Mouse (Mus musculus) macrophage (primary cell): Measurements from ENCODE around the gene Phip. TPM values are rescaled to one million over a fixed set of nuclear protein-coding genes. Genes with fewer than 3 reads are reported as not detected.

Experiments
- H3K27ac ChIP-seq: fragments of 350-480 bp; formaldehyde crosslinking; 2 replicates; pipeline ENCODE4 v1.9.0; 2021
- H3K36me3 ChIP-seq: fragments of 350-480 bp; formaldehyde crosslinking; 2 replicates; pipeline ENCODE4 v1.9.0; 2021; ENCODE audit errors: inconsistent target
- H3K4me3 ChIP-seq: fragments of 350-480 bp; formaldehyde crosslinking; 2 replicates; pipeline ENCODE4 v1.9.0; 2021; ENCODE audit errors: inconsistent target
- H3K79me2 ChIP-seq: fragments of 350-480 bp; formaldehyde crosslinking; 2 replicates; pipeline ENCODE4 v1.9.0; 2021; ENCODE audit errors: inconsistent target
- WGBS: methylation state at CpG from one replicate; pipeline ENCODE4 v1.1.7; 2026; ENCODE audit warnings: inconsistent platforms; ENCODE audit not compliant: missing documents; 5-methylcytosine and 5-hydroxymethylcytosine counted together
- polyA plus RNA-seq: library from polyadenylated mRNA; stranded (reverse); fragments of 250-400 nt; gene quantifications from 3 replicates; pipeline ENCODE4 v1.2.4, GENCODE M21; 2018; ENCODE audit warnings: inconsistent platforms
- total RNA-seq, 78 experiments: library from RNA; depleted of rRNA; stranded (reverse); fragments of 250-400 nt; gene quantifications; 1 replicate in 9 of 78; 2 replicates in 24 of 78; 3 replicates in 43 of 78; 4 replicates in 2 of 78; pipeline ENCODE4 v1.2.4; 2018; ENCODE audit warnings: inconsistent platforms in 56 of 78

The Phip gene
- 1,000 to 10,000 TPM in 1 of 26 experiments, 100 to 1,000 TPM in 25; 169 to 1,287 (median 557) TPM for total RNA-seq (2018; cell fraction: chromatin; rRNA removed)
- total RNA-seq (2018; cell fraction: cytosol; rRNA removed), result 10 to 100 TPM; 18.5 to 48.8 (median 28.0) TPM
- total RNA-seq (2018; cell fraction: nucleus; rRNA removed), result 100 to 1,000 TPM in 24 of 26 experiments, 10 to 100 TPM in 2; 77.2 to 907 (median 245) TPM
- polyA plus RNA-seq, result 12.0 to 15.6 TPM (median 13.3 TPM) in 3 replicates

- WGBS, result under 1% methylated on average over 58 of the region's 79 CpGs
- peak within 1 kb of the TSS; percentile 69 for H3K4me3 ChIP-seq
- H3K27ac ChIP-seq, result peak within 1 kb of the TSS; percentile 88
- no peaks in the 10 kb centered on the region for H3K36me3 ChIP-seq
- peaks cover 34% of the 10 kb centered on the region for H3K79me2 ChIP-seq
These were observed at the start of gene Phip for GRCm38 (mm10) chr9:82975342-82976215. Gene Phip (minus strand): TSS chr9:82975516.

GRCm38 (mm10) chr9:83023724-83024123 is 48.4 kb upstream of the Phip start:
- no peaks in the 10 kb centered on the region for H3K79me2 ChIP-seq
- 20% methylated on average over 6 of the region's 6 CpGs for WGBS
- H3K27ac ChIP-seq, result no peak overlapping the region
- no peaks in the 10 kb centered on the region for H3K36me3 ChIP-seq
- H3K4me3 ChIP-seq, result no peak overlapping the region

- Histone ChIP-seq H3K36me3 (no peaks in the 10 kb centered on the region), H3K79me2 (no peaks in the 10 kb centered on the region), H3K27ac (no peak overlapping the region), H3K4me3 (no peak overlapping the region)
- WGBS, result 87% methylated on average over 4 of the region's 4 CpGs
These were observed 39.2 kb upstream of the Phip start for GRCm38 (mm10) chr9:83014516-83014915.

DNA sequence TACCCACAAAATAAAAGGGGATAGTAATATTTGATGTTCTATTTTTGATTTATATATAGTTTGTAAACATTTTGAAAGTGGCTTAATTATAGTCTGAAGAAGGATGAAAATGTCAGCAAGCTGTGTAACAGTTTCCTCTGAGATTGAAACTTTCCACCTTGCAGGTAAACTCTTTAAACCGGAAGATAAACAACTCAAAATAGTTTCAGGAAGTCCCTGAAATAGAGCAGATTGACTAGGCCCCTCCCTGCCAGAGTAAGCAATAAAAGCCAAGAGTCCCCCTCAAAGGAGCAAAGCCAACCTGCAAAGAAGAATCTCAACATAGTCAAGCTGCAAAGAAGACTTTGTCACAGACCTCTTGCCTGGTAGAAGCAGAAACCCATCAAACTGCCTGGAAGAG is 33.0 kb upstream of the Phip start:
- H3K79me2 ChIP-seq, result no peaks in the 10 kb centered on the region
- H3K4me3 ChIP-seq, result no peak overlapping the region
- no peaks in the 10 kb centered on the region for H3K36me3 ChIP-seq
- no peak overlapping the region for H3K27ac ChIP-seq
- WGBS, result 75% methylated on average over 1 of the region's 1 CpGs

DNA sequence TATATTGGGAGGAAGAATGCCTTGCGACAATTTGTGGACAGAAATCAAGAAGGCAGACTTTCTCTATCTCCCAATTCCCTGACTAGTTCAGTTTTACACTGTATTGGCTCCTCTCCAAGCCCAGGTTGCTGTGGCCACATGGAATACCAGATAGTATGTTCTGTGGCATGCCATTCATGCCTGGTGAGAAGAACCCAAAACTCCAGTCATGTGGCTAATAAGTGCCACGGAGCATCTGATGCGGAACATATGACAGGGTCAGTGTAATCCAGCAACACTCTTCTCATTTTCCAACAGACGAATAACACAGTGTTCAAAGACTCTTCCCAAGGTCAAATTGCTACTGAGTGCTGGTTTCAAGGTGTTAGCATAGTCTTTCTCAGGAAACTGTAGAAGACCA is 26.0 kb upstream of the Phip start:
- Histone ChIP-seq H3K36me3 (no peaks in the 10 kb centered on the region), H3K27ac (no peak overlapping the region), H3K79me2 (no peaks in the 10 kb centered on the region), H3K4me3 (no peak overlapping the region)
- 94% methylated on average over 4 of the region's 4 CpGs for WGBS

- H3K79me2 ChIP-seq, result no peaks in the 10 kb centered on the region
- 93% methylated on average over 2 of the region's 2 CpGs for WGBS
- no peak overlapping the region for H3K27ac ChIP-seq
These were observed 22.6 kb upstream of the Phip start for GRCm38 (mm10) chr9:82997765-82998500.

GRCm38 (mm10) chr9:82976936-82977335 is 1.6 kb upstream of the Phip start:
- peak overlapping the region; percentile 88 for H3K27ac ChIP-seq
- peak overlapping the region; percentile 69 for H3K4me3 ChIP-seq
- H3K36me3 ChIP-seq, result no peaks in the 10 kb centered on the region
- peaks cover 21% of the 10 kb centered on the region for H3K79me2 ChIP-seq
- WGBS, result 48% methylated on average over 5 of the region's 5 CpGs

More at GRCm38 (mm10) chr9:82997765-82998500, 22.6 kb upstream of the Phip start:
- H3K36me3 ChIP-seq, result no peaks in the 10 kb centered on the region
- no peak overlapping the region for H3K4me3 ChIP-seq

DNA sequence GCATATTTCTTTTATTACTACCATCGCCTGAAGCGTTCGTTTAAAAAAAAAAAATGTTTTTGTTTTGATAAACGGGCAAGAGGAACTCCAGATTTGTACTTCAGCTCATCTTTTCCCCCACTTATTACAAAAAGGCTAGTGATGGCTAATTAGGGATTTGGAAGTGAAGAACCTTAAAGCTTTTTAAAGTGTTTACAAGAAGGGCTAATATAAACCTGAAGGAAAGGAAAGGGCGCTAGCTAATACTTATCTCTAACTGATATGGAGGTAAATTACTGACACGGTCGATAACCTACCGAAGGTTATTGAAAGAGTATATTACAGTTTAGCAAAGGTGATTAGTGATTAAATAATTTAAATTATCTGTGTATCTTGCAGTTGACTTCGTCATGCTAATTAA is 903 bp upstream of the Phip start:
- Histone ChIP-seq H3K4me3 (peak overlapping the region; percentile 69), H3K36me3 (no peaks in the 10 kb centered on the region), H3K27ac (peak overlapping the region; percentile 88), H3K79me2 (peaks cover 28% of the 10 kb centered on the region)
- WGBS, result 6% methylated on average over 9 of the region's 9 CpGs

GRCm38 (mm10) chr9:82974962-82975341 is 364 bp downstream of the Phip start:
- Histone ChIP-seq H3K36me3 (no peaks in the 10 kb centered on the region), H3K27ac (no peak overlapping the region)
- 0% methylated on average over 26 of the region's 61 CpGs for WGBS

GRCm38 (mm10) chr9:82974187-82974861 is 992 bp downstream of the Phip start:
- peaks cover 47% of the 10 kb centered on the region for H3K79me2 ChIP-seq
- H3K27ac ChIP-seq, result no peak overlapping the region; the same call in 1 of the 2 replicates
- WGBS, result under 1% methylated on average over 56 of the region's 75 CpGs
- H3K4me3 ChIP-seq, result peak overlapping the region; percentile 43
- H3K36me3 ChIP-seq, result 0 out of 2 replicates have a peak, but pooled peaks cover 3% of the 10 kb centered on the region

More at GRCm38 (mm10) chr9:82974962-82975341, 364 bp downstream of the Phip start:
- no peak overlapping the region for H3K4me3 ChIP-seq
- H3K79me2 ChIP-seq, result peaks cover 40% of the 10 kb centered on the region

DNA sequence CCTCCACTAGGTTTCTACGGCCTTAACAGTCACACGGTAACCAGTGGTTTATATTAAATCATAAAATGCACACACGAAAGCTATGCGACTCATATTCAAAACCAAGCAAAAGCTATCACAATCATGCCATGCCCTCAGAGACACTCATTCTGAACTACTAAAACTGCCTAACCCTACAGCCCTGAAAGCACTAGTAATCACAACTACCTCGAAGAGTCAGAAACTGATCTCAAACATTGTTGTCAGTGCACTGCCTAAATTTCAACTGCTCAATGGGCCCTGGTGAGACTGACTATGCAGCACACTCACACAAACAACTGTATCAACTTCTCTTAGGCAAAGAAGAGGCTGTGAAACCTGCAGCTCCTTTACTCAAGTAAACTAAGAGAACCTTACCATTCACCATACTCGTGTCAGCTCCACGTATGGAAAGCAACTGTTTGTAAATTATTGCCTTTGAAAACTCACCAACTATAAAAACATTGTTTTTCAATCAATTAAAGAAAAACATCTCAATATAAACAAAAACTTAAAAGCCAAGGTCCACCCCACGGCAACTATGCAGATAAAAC is 1.9 kb downstream of the Phip start:
- H3K79me2 ChIP-seq, result peaks cover 56% of the 10 kb centered on the region
- 0 out of 2 replicates have a peak, but pooled peaks cover 4% of the 10 kb centered on the region for H3K36me3 ChIP-seq
- WGBS, result 6% methylated on average over 8 of the region's 8 CpGs
- H3K4me3 ChIP-seq, result peak overlapping the region; percentile 43
- H3K27ac ChIP-seq, result peak overlapping the region; percentile 43

GRCm38 (mm10) chr9:82971433-82971832 is 3.9 kb downstream of the Phip start:
- Histone ChIP-seq H3K79me2 (peaks cover 76% of the 10 kb centered on the region), H3K27ac (no peak overlapping the region), H3K4me3 (no peak overlapping the region), H3K36me3 (0 out of 2 replicates have a peak, but pooled peaks cover 10% of the 10 kb centered on the region)
- 92% methylated on average over 1 of the region's 1 CpGs for WGBS

DNA sequence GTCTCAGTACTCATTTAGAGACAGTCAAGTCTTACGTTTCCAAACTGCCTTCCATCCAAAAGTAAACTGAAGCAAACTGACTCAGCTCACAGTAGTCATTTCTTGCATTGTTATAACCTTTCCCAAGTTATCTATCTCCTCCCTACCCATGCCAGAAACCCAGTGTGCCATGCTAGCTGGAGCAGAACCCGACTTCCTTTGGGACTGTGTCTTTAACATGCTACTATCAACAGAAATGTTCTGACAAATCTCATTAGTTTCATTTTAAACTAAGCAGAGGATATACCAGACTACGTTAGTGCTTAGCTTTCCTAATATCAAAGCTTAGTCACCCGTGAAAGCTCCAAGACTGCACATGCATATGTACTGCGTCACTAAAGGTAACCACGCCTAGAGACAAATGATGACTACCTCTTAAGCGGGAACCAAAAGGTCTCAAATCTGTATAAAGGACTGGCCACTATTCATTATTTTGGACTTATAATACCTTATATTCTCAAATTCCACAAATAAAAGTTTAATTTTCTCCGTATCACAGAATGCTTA is 8.2 kb downstream of the Phip start:
- no peak overlapping the region for H3K4me3 ChIP-seq
- 94% methylated on average over 7 of the region's 8 CpGs for WGBS
- peaks cover 100% of the 10 kb centered on the region for H3K79me2 ChIP-seq
- H3K27ac ChIP-seq, result no peak overlapping the region
- H3K36me3 ChIP-seq, result peaks cover 24% of the 10 kb centered on the region; the same call in 1 of the 2 replicates
